Mouse (Mus musculus) MEL (cell line): ENCODE data around the gene Fdx1.

ENCODE experiments used
- BHLHE40 ChIP-seq: IDR thresholded peaks from 2 replicates; pipeline ENCODE4 v1.6.1; 2012; ENCODE audit warnings: low read depth, mild to moderate bottlenecking, inconsistent platforms, low read length, improper control_type of control experiment, borderline replicate concordance
- CTCF ChIP-seq, 3 experiments: IDR thresholded peaks in 2 of 3; conservative IDR thresholded peaks in 1 of 3; 2 replicates each; pipeline ENCODE4 v1.5.1; 2011 to 2012; ENCODE audit warnings: low read length in 3 of 3, low read depth in 2 of 3, mild to moderate bottlenecking in 2 of 3, improper control_type of control experiment in 1 of 3, inconsistent platforms in 1 of 3, mixed read lengths in 1 of 3, moderate library complexity in 1 of 3; ENCODE audit not compliant: control insufficient read depth in 1 of 3, insufficient read depth in 1 of 3, poor library complexity in 1 of 3, severe bottlenecking in 1 of 3
- E2F4 ChIP-seq: IDR thresholded peaks from 2 replicates; pipeline ENCODE4 v1.6.1; 2011; ENCODE audit warnings: low read depth, low read length, improper control_type of control experiment, borderline replicate concordance
- EP300 ChIP-seq, 2 experiments: IDR thresholded peaks; 2 replicates each; pipeline ENCODE4 v1.6.1; 2011; ENCODE audit warnings: improper control_type of control experiment in 2 of 2, low read length in 2 of 2, low read depth in 1 of 2, mild to moderate bottlenecking in 1 of 2
- GABPA ChIP-seq: IDR thresholded peaks from 2 replicates; pipeline ENCODE4 v1.6.1; 2012; ENCODE audit warnings: low read depth, mild to moderate bottlenecking, inconsistent platforms, low read length, improper control_type of control experiment, moderate library complexity
- KAT2A ChIP-seq: conservative IDR thresholded peaks from 2 replicates; pipeline ENCODE4 v1.6.1; 2012; ENCODE audit warnings: low read depth, low read length, improper control_type of control experiment, inconsistent platforms
- MAZ ChIP-seq: IDR thresholded peaks from 2 replicates; pipeline ENCODE4 v1.6.1; 2012; ENCODE audit warnings: low read depth, mild to moderate bottlenecking, inconsistent platforms, low read length, improper control_type of control experiment
- MYB ChIP-seq: IDR thresholded peaks from 2 replicates; pipeline ENCODE4 v1.6.1; 2011; ENCODE audit warnings: mild to moderate bottlenecking, low read depth, low read length, improper control_type of control experiment
- NELFE ChIP-seq: IDR thresholded peaks from 2 replicates; pipeline ENCODE4 v1.6.1; 2011; ENCODE audit warnings: low read depth, low read length, improper control_type of control experiment
- POLR2A ChIP-seq, 2 experiments: IDR thresholded peaks; 2 replicates each; pipeline ENCODE4 v1.6.1; 2011 to 2012; ENCODE audit warnings: low read length in 2 of 2, mild to moderate bottlenecking in 2 of 2, control low read depth in 1 of 2, improper control_type of control experiment in 1 of 2, low read depth in 1 of 2, moderate library complexity in 1 of 2; ENCODE audit not compliant: control insufficient read depth in 1 of 2, insufficient read depth in 1 of 2, poor library complexity in 1 of 2
- POLR2AphosphoS2 ChIP-seq: IDR thresholded peaks from 2 replicates; pipeline ENCODE4 v1.6.1; 2011; ENCODE audit warnings: low read length, improper control_type of control experiment
- ZNF384 ChIP-seq: IDR thresholded peaks from 2 replicates; pipeline ENCODE4 v1.6.1; 2012; ENCODE audit warnings: low read depth, mild to moderate bottlenecking, inconsistent platforms, low read length, improper control_type of control experiment

GRCm38 (mm10) chr9:52012311-52012710 lies 49.0 kb upstream of the Fdx1 start:
- TF ChIP-seq ZNF384 (no peak), CTCF (IDR thresholded peaks at IDR 0.05 in 2 of 3, conservative IDR thresholded peaks at IDR 0.05 in 1 of 3; ENCODE audit: control insufficient read depth in 1 of 3, insufficient read depth in 1 of 3, low read depth in 2 of 3, low read length in 3 of 3, poor library complexity in 1 of 3, severe bottlenecking in 1 of 3) (no peak), GABPA (no peak), MYB (no peak), E2F4 (no peak), BHLHE40 (no peak), KAT2A (no peak), EP300 (IDR thresholded peaks at IDR 0.05; ENCODE audit: low read depth in 1 of 2, low read length in 2 of 2) (no peak), MAZ (no peak), NELFE (no peak), POLR2AphosphoS2 (no peak), POLR2A (IDR thresholded peaks at IDR 0.05; ENCODE audit: control insufficient read depth in 1 of 2, insufficient read depth in 1 of 2, low read depth in 1 of 2, low read length in 2 of 2, poor library complexity in 1 of 2) (no peak)
